Mouse (Mus musculus) mature B cell (primary cell): ENCODE data around the gene Gm11037.
"Not testable (repeated sequence)": the region's sequence is repeated elsewhere in the genome, so short reads cannot be mapped to it uniquely, and the experiment has no call there.

Source experiments
- in situ Hi-C: fragments of 300-500 bp; cut with MboI; formaldehyde crosslinking; loops from 2 replicates; pipeline ENCODE4 v1.14.3; 2019

Gm11037 gene

DNA sequence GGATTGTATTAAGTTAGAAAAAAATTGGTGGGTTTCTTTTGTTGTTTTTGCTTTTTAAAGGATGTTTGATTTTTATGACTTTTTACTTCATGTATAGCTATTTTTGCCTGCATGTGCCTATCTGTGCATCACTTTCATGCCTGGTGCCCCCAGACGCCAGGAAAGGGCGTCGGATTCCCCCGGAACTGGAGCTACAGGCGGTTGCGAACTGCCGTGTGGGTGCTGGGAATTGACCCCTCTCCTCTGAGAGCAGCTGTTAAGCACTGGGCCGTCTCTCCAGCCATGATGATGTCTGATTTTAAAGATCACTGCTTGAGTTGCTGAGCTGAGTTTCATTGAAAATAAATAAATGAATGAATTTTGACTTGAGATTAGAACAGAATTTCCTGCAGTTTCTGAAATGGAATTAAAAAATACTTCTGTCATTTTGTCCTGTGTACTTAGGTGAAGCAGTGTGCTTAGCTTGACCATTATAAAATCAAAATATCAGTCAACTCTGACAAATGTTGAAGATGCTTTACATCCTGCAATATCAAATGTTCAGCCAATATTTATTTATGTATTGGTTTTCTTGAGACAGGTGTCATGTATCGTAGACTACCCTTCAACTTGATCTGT lies at the start of gene Gm11037:
Gene Gm11037, plus strand, starts transcription at position 568 of the 618 bp plus-strand sequence.
- in situ Hi-C loops: no loop called here

DNA sequence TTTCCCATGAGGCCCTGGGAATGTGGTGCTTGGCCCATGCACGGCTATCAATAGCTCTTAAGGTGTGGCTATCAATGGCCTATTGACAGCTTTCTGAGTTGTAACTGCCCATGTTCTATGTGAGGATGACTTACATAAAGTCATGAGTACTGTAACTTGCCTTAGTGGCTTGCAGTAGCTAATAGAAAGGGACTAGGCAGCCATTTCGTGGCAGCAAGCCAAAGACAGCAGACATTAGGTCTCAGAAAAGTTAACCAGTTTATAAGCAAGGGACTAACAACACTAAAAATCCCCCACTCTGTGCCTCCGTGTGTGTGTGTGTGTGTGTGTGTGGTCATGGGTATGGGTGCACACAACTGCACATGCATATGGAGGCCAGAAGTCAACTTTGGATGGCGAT lies 49.1 kb upstream of the Gm11037 start:
- in situ Hi-C loops: no loop called here

DNA sequence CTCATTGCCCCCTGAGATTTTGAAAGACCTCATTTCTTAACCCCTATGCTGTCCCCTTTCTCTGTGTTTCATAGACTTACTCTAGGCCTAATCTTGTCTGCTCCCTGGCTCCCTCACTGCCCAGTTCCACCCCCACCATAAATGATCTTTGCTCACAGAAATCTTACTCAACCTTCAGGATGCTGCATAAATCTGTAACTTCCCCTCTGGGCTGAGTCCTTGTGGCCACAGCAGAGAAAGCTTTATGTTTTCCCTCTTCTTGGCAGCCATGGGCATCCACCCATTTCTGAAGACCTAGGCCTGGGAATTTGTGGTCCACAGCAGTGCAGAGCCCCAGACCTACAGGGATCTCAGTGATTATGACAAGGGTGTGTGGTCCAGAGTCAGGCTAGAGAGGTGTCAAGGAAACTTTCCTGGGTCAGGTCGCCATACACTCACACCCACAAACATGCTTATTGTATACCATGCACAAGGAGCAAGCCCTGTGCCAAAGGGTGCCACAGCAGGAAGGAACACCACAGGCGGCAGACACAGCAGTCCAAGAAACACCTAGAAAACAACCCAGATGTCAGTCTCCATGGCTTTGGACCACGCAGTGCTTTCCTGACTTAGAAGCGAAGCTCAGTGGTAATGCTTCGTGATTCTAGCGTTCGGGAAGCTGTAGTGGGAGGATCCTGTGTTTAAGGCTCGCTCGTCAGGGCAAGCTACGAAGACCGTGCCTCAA lies 46.5 kb upstream of the Gm11037 start, which contains the start of gene Siglec1:
Gene Siglec1, minus strand, starts transcription at position 99 of the 724 bp plus-strand sequence.
- in situ Hi-C loops: no loop called here

GRCm38 (mm10) chr2:131088581-131088980 lies 44.7 kb upstream of the Gm11037 start:
- in situ Hi-C loops: no loop called here

DNA sequence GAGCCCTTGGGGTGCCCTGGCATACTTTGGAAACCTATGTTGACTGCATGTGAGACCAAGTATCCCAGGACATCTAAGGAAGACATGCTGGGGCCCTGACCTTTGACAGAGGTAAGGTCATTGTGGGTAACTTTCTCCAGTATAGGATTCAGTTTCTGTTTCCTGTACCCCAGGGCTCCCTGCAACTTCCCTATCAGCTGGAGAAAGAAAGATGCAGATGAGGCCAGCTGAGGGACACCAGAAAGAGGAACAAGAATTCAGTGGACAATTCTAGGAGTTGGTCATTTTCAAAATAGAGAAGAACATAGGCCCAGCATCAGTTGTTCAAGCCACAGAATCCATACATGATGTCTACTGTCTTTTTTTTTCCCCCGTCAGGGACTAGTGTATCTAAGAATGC lies 43.7 kb upstream of the Gm11037 start:
- in situ Hi-C loops: no loop called here

GRCm38 (mm10) chr2:131090852-131091251 lies 42.4 kb upstream of the Gm11037 start:
- in situ Hi-C loops: no loop called here

DNA sequence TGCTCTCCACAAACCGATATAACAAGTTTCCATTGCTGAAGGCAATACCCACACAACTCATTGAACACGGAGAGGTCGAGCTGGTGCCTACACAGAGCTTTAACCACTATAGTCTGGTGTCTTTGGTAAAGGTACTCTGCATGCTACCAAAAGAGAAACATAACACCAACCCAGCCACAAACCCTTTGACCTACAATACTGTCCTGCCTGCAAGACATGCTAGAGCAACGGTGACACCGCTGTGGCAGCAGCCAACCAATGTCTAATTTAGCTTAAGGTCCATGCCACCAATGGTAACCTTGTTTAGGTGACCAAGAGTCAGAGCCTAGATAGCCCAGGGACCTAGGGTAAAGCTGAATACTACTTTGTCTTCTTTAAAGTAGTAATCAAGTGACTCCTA lies 39.7 kb upstream of the Gm11037 start:
- in situ Hi-C loops: no loop called here

GRCm38 (mm10) chr2:131094823-131095222 lies 38.5 kb upstream of the Gm11037 start:
- in situ Hi-C loops: loop anchor here (5.0 kb wide), 1 partner anchor 157 kb away; no protein-coding TSS in a partner anchor

- in situ Hi-C loops: loop anchor here (5.0 kb wide), 1 partner anchor 156 kb away; no protein-coding TSS in a partner anchor
Measured at GRCm38 (mm10) chr2:131096101-131096795, 37.0 kb upstream of the Gm11037 start.

DNA sequence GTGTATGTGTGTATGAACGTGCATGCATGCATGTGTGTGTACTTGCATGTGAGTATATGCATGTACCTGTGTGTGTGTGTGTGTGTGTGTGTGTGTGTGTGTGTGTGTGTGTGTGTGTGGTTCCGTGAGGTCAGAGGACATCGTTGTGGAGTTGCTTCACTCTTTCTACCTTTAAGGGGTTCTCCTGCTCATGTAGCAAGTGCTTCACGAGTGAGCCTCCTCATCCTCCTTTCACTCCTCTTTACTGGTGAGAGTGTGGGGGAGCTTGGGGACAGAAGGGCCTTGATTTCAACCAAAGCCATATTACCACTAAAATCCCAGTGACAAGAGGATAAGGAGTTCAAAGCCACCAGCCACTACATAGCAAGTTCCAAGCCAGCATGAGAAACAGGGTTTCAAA lies 36.2 kb upstream of the Gm11037 start:
- in situ Hi-C loops: loop anchor here (5.0 kb wide), 1 partner anchor 155 kb away; no protein-coding TSS in a partner anchor

GRCm38 (mm10) chr2:131101530-131101929 lies 31.8 kb upstream of the Gm11037 start:
- in situ Hi-C loops: no loop called here

GRCm38 (mm10) chr2:131104021-131104420 lies 29.3 kb upstream of the Gm11037 start:
- in situ Hi-C loops: no loop called here

DNA sequence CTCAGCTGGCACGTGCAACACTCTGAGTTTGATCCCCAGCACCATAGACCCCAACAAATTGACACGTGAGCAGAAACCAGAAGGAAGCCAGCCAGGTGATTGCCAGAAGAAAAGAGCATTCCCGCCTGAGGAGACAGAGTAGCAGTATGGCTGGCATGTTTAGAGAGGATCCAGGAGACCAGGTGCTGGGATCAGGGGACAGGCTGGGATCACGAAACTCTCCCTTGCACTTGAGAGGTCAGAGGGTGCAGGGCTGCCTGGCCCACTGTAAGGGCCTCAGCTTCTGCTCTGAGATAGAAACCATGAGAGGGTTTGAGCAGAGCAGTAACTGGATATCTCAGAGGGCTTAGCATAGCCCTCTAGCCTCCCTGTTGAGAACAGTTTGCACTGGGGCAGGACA lies 28.2 kb upstream of the Gm11037 start:
- in situ Hi-C loops: not testable (repeated sequence)

DNA sequence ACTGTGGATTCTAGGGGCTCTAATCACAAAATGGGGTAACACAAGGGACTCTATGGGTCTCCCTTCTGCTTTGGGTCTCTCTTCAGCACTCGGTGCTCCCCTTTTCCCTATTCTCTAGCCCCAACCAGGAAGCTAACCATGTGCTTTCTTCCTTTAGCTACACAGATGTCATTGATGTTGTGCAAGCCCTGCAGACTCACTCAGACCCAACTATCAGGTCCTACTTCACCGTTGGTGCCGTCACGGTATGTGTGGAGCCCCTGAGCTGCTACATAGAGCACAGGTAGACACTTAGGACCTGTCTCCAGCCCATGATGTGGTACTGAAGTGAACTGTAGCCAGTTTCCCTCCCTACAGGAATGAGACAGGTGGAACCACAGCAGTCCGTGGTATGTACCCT lies 27.3 kb upstream of the Gm11037 start:
- in situ Hi-C loops: no loop called here

GRCm38 (mm10) chr2:131118968-131119574 lies 14.2 kb upstream of the Gm11037 start:
- in situ Hi-C loops: no loop called here

DNA sequence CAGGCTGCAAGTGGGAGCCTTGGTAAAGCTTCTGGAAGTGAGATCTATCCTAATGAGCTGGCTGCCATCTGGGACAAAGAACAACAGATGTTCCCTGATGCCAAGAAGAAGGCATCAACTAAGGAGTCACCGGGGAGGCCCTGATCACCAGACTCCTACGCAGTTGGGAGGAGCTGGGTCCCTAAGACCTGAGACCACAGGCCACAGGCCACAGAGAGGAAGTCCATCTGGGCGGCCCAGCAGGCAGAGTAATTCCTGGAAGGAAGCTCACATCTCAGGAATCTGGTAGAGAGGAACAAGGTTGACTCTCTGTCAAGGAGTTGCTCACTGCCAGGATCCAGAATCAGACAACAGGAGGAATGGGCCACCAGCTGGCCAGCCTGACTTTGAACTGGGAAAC lies 9.1 kb upstream of the Gm11037 start:
- in situ Hi-C loops: no loop called here

GRCm38 (mm10) chr2:131125157-131125963 lies 7.9 kb upstream of the Gm11037 start:
- in situ Hi-C loops: no loop called here

DNA sequence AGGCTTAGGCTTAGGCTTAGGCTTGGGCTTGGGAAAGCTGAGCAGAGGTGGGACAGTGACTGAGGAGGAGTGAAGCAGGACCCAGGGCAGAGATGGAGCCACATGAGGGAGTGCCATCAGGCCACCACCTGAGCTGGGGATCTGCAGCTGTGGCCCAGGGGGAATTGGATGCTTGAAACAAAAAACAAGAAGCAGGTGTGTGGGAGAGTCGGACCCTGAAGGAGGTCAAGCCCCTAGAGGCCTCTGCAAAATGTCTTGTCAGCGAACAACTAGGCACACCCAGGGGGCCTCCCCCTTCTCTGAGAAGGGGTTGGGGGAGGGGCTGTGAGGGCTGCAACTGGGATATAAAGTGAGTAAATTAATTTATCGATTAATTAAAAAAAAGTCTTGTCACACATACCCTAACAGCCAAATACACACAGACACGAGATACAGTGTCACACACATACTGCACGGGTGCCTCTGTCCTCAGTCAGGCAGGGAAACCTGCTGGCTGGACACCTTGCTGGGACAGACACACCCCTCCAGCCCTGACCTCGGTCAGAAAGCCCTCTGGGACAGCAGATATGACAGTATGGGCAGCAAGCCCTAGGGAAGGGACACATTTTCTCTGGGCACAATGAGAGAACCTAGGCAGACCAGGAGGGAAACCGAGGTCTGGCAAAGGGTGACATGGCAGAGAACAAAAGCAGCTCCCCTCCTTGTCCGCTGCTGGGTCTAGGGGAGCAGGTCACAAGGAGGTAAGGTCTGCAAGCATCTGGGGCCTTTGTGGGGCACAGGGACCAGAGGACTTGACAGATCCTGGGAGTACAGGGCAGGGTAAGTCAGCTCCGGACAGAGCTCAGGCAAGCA lies 7.1 kb upstream of the Gm11037 start:
- in situ Hi-C loops: no loop called here

- in situ Hi-C loops: no loop called here
Measured at GRCm38 (mm10) chr2:131127161-131127730, 6.1 kb upstream of the Gm11037 start, which contains the start of gene Hspa12b. TSS of gene Hspa12b (plus strand) at chr2:131127280.

DNA sequence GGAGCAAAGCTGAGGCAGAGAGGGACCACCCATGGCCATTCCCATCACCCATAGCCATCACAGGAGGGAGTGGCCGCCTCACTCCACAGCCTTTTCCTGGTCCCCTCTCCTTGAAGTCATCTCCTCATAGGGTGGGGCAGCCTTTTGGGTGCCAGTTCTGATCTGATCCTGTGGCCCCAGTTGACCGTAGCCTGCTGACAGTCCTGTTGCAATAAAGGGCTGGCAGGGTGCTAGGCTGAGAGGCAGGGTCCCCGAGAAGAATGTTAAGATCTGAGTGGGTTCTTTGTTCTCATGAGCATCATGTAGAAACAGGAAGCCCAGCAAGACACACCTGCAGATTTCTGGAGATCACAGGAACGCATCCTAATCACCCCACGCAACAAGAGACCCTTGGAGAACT lies 5.1 kb upstream of the Gm11037 start:
- in situ Hi-C loops: no loop called here
